Mouse (Mus musculus) MEL (cell line): ENCODE results near the gene Lhfpl3. TPM values are rescaled to one million over a fixed set of nuclear protein-coding genes. Genes with fewer than 3 reads are reported as not detected.
A peak's percentile ranks its signal among the peaks of the same experiment; 100 is the strongest.

Experiments used
- DNase-seq: peaks from one replicate; pipeline ENCODE4 v3.0.0; 2011; ENCODE audit warnings: low read depth, low spot score
- H3K27ac ChIP-seq: 2 replicates; pipeline ENCODE4 v1.5.1; 2012; ENCODE audit warnings: low read depth, mild to moderate bottlenecking, control low read depth, low read length, moderate library complexity; ENCODE audit not compliant: control insufficient read depth
- H3K27me3 ChIP-seq, 2 experiments: fragments of 150-350 bp in 1 of 2; sonication (generic) in 1 of 2; 2 replicates each; pipeline ENCODE4 v1.6.1; 2012; ENCODE audit warnings: low read length in 2 of 2, mild to moderate bottlenecking in 2 of 2, improper control_type of control experiment in 1 of 2, moderate library complexity in 1 of 2; ENCODE audit not compliant: insufficient read depth in 2 of 2, control insufficient read depth in 1 of 2
- H3K36me3 ChIP-seq, 2 experiments: 2 replicates each; pipeline ENCODE4 v1.6.1; 2012 to 2014; ENCODE audit warnings: low read length in 2 of 2, improper control_type of control experiment in 1 of 2, inconsistent platforms in 1 of 2, mild to moderate bottlenecking in 1 of 2; ENCODE audit not compliant: insufficient read depth in 2 of 2, control insufficient read depth in 1 of 2
- H3K4me1 ChIP-seq, 2 experiments: fragments of 150-350 bp in 1 of 2; sonication (generic) in 1 of 2; 2 replicates each; pipeline ENCODE4 v1.6.1; 2012; ENCODE audit warnings: low read length in 2 of 2, improper control_type of control experiment in 1 of 2, mild to moderate bottlenecking in 1 of 2; ENCODE audit not compliant: insufficient read depth in 2 of 2, control insufficient read depth in 1 of 2
- H3K4me3 ChIP-seq, 2 experiments: fragments of 150-350 bp in 1 of 2; sonication (generic) in 1 of 2; 2 replicates each; pipeline ENCODE4 v1.5.1; 2012; ENCODE audit warnings: low read depth in 2 of 2, low read length in 2 of 2, mild to moderate bottlenecking in 2 of 2, moderate library complexity in 2 of 2, control low read depth in 1 of 2, improper control_type of control experiment in 1 of 2; ENCODE audit not compliant: control insufficient read depth in 1 of 2, insufficient read depth in 1 of 2
- H3K79me2 ChIP-seq: 2 replicates; pipeline ENCODE4 v1.6.1; 2012; ENCODE audit warnings: mild to moderate bottlenecking, low read length, moderate library complexity; ENCODE audit not compliant: control insufficient read depth, poor library complexity, insufficient read depth
- H3K9ac ChIP-seq: 2 replicates; pipeline ENCODE4 v1.6.1; 2012; ENCODE audit warnings: low read depth, mild to moderate bottlenecking, control low read depth, low read length, moderate library complexity; ENCODE audit not compliant: control insufficient read depth, poor library complexity, severe bottlenecking
- H3K9me3 ChIP-seq: fragments of 150-350 bp; sonication (generic); replicated peaks from 2 replicates; pipeline ENCODE4 v1.6.1; 2012; ENCODE audit warnings: mild to moderate bottlenecking, low read length, improper control_type of control experiment, moderate library complexity; ENCODE audit not compliant: insufficient read depth
- BHLHE40 ChIP-seq: IDR thresholded peaks from 2 replicates; pipeline ENCODE4 v1.6.1; 2012; ENCODE audit warnings: low read depth, mild to moderate bottlenecking, inconsistent platforms, low read length, improper control_type of control experiment, borderline replicate concordance
- CHD1 ChIP-seq: IDR thresholded peaks from 2 replicates; pipeline ENCODE4 v1.6.1; 2012; ENCODE audit warnings: low read depth, mild to moderate bottlenecking, inconsistent platforms, low read length, improper control_type of control experiment
- CTCF ChIP-seq, 3 experiments: IDR thresholded peaks in 2 of 3; conservative IDR thresholded peaks in 1 of 3; 2 replicates each; pipeline ENCODE4 v1.5.1; 2011 to 2012; ENCODE audit warnings: low read length in 3 of 3, low read depth in 2 of 3, mild to moderate bottlenecking in 2 of 3, improper control_type of control experiment in 1 of 3, inconsistent platforms in 1 of 3, mixed read lengths in 1 of 3, moderate library complexity in 1 of 3; ENCODE audit not compliant: control insufficient read depth in 1 of 3, insufficient read depth in 1 of 3, poor library complexity in 1 of 3, severe bottlenecking in 1 of 3
- E2F4 ChIP-seq: IDR thresholded peaks from 2 replicates; pipeline ENCODE4 v1.6.1; 2011; ENCODE audit warnings: low read depth, low read length, improper control_type of control experiment, borderline replicate concordance
- ELF1 ChIP-seq: IDR thresholded peaks from 2 replicates; pipeline ENCODE4 v1.6.1; 2014; ENCODE audit warnings: low read depth, mild to moderate bottlenecking, inconsistent platforms, low read length, improper control_type of control experiment, moderate library complexity
- EP300 ChIP-seq, 2 experiments: IDR thresholded peaks; 2 replicates each; pipeline ENCODE4 v1.6.1; 2011; ENCODE audit warnings: improper control_type of control experiment in 2 of 2, low read length in 2 of 2, low read depth in 1 of 2, mild to moderate bottlenecking in 1 of 2
- ETS1 ChIP-seq: IDR thresholded peaks from 2 replicates; pipeline ENCODE4 v1.6.1; 2012; ENCODE audit warnings: low read depth, mild to moderate bottlenecking, inconsistent platforms, low read length, improper control_type of control experiment, moderate library complexity
- GABPA ChIP-seq: IDR thresholded peaks from 2 replicates; pipeline ENCODE4 v1.6.1; 2012; ENCODE audit warnings: low read depth, mild to moderate bottlenecking, inconsistent platforms, low read length, improper control_type of control experiment, moderate library complexity
- GATA1 ChIP-seq: IDR thresholded peaks from 2 replicates; pipeline ENCODE4 v1.6.1; 2011; ENCODE audit warnings: low read depth, low read length, improper control_type of control experiment
- HCFC1 ChIP-seq: IDR thresholded peaks from 2 replicates; pipeline ENCODE4 v1.6.1; 2012; ENCODE audit warnings: low read depth, mild to moderate bottlenecking, inconsistent platforms, low read length, improper control_type of control experiment, moderate library complexity
- JUND ChIP-seq: IDR thresholded peaks from 2 replicates; pipeline ENCODE4 v1.6.1; 2011; ENCODE audit warnings: low read depth, mild to moderate bottlenecking, improper control_type of control experiment, low read length
- MAFK ChIP-seq: IDR thresholded peaks from 2 replicates; pipeline ENCODE4 v1.6.1; 2011; ENCODE audit warnings: low read depth, mild to moderate bottlenecking, low read length, improper control_type of control experiment, borderline replicate concordance
- MAZ ChIP-seq: IDR thresholded peaks from 2 replicates; pipeline ENCODE4 v1.6.1; 2012; ENCODE audit warnings: low read depth, mild to moderate bottlenecking, inconsistent platforms, low read length, improper control_type of control experiment
- MYB ChIP-seq: IDR thresholded peaks from 2 replicates; pipeline ENCODE4 v1.6.1; 2011; ENCODE audit warnings: mild to moderate bottlenecking, low read depth, low read length, improper control_type of control experiment
- NRF1 ChIP-seq: IDR thresholded peaks from 2 replicates; pipeline ENCODE4 v1.6.1; 2014; ENCODE audit warnings: low read depth, mild to moderate bottlenecking, inconsistent platforms, low read length, improper control_type of control experiment, moderate library complexity; ENCODE audit not compliant: poor library complexity, insufficient read depth, severe bottlenecking
- POLR2A ChIP-seq, 2 experiments: IDR thresholded peaks; 2 replicates each; pipeline ENCODE4 v1.6.1; 2011 to 2012; ENCODE audit warnings: low read length in 2 of 2, mild to moderate bottlenecking in 2 of 2, control low read depth in 1 of 2, improper control_type of control experiment in 1 of 2, low read depth in 1 of 2, moderate library complexity in 1 of 2; ENCODE audit not compliant: control insufficient read depth in 1 of 2, insufficient read depth in 1 of 2, poor library complexity in 1 of 2
- POLR2AphosphoS2 ChIP-seq: IDR thresholded peaks from 2 replicates; pipeline ENCODE4 v1.6.1; 2011; ENCODE audit warnings: low read length, improper control_type of control experiment
- RAD21 ChIP-seq: IDR thresholded peaks from 2 replicates; pipeline ENCODE4 v1.6.1; 2011; ENCODE audit warnings: mild to moderate bottlenecking, low read depth, low read length, improper control_type of control experiment
- RCOR1 ChIP-seq: IDR thresholded peaks from 2 replicates; pipeline ENCODE4 v1.6.1; 2012; ENCODE audit warnings: low read depth, mild to moderate bottlenecking, inconsistent platforms, low read length, improper control_type of control experiment
- SMC3 ChIP-seq: IDR thresholded peaks from 2 replicates; pipeline ENCODE4 v1.6.1; 2011; ENCODE audit warnings: low read depth, low read length, improper control_type of control experiment
- TAL1 ChIP-seq: IDR thresholded peaks from 2 replicates; pipeline ENCODE4 v1.6.1; 2012; ENCODE audit warnings: mild to moderate bottlenecking, inconsistent platforms, low read length, moderate library complexity, mixed read lengths
- TBP ChIP-seq: IDR thresholded peaks from 2 replicates; pipeline ENCODE4 v1.8.0; 2011; ENCODE audit warnings: low read depth, low read length, improper control_type of control experiment
- UBTF ChIP-seq: IDR thresholded peaks from 2 replicates; pipeline ENCODE4 v1.6.1; 2012; ENCODE audit warnings: low read depth, mild to moderate bottlenecking, inconsistent platforms, low read length, improper control_type of control experiment, moderate library complexity, borderline replicate concordance; ENCODE audit not compliant: insufficient read depth
- USF1 ChIP-seq: IDR thresholded peaks from 2 replicates; pipeline ENCODE4 v1.6.1; 2014; ENCODE audit warnings: low read depth, mild to moderate bottlenecking, inconsistent platforms, low read length, improper control_type of control experiment, moderate library complexity
- USF2 ChIP-seq, 2 experiments: IDR thresholded peaks; 2 replicates each; pipeline ENCODE4 v1.6.1; 2011 to 2012; ENCODE audit warnings: improper control_type of control experiment in 2 of 2, low read length in 2 of 2, borderline replicate concordance in 1 of 2, inconsistent platforms in 1 of 2, low read depth in 1 of 2, mild to moderate bottlenecking in 1 of 2; ENCODE audit not compliant: insufficient read depth in 1 of 2
- ZC3H11A ChIP-seq: IDR thresholded peaks from 2 replicates; pipeline ENCODE4 v1.6.1; 2012; ENCODE audit warnings: low read depth, mild to moderate bottlenecking, inconsistent platforms, low read length, improper control_type of control experiment
- ZKSCAN1 ChIP-seq: IDR thresholded peaks from 2 replicates; pipeline ENCODE4 v1.6.1; 2012; ENCODE audit warnings: low read depth, mild to moderate bottlenecking, inconsistent platforms, low read length, improper control_type of control experiment, moderate library complexity
- ZMIZ1 ChIP-seq: IDR thresholded peaks from 2 replicates; pipeline ENCODE4 v1.6.1; 2012; ENCODE audit warnings: low read depth, mild to moderate bottlenecking, inconsistent platforms, low read length, improper control_type of control experiment, moderate library complexity
- ZNF384 ChIP-seq: IDR thresholded peaks from 2 replicates; pipeline ENCODE4 v1.6.1; 2012; ENCODE audit warnings: low read depth, mild to moderate bottlenecking, inconsistent platforms, low read length, improper control_type of control experiment
- polyA plus RNA-seq, 2 experiments: library from polyadenylated mRNA; stranded (reverse) in 1 of 2; unstranded in 1 of 2; fragments of >175 nt in 1 of 2; fragments of >200 nt in 1 of 2; gene quantifications; 2 replicates each; pipeline versions ENCODE4 v1.2.1 to v1.2.4; 2012; ENCODE audit warnings: low replicate concordance in 2 of 2, low read depth in 1 of 2; ENCODE audit not compliant: insufficient read length in 2 of 2, insufficient read depth in 1 of 2, missing spikeins in 1 of 2
- total RNA-seq: library from RNA; depleted of rRNA; stranded (reverse); fragments of 300-350 nt; gene quantifications from 2 replicates; pipeline ENCODE4 v1.2.3, GENCODE M21; 2012

Gene Lhfpl3
- total and polyA plus RNA-seq, 3 experiments: not detected

DNA sequence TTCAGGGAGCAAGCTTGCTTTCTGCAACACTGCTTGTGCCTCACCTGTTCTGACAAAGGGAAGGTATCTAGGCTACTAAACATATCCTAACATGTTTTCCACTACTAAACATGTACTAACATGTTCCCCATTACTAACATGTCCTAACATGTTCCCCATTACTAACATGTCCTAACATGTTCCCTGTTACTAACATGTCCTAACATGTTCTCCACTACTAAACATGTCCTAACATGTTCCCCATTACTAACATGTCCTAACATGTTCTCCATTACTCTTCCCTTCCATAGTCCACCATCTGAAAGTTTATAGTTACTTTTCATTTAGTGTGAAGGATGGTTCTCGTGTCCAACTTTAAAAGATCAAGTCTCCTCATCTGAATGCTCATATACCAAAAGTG lies 473.8 kb downstream of the Lhfpl3 start:
- H3K9me3 ChIP-seq: no peaks in the 10 kb centered on the region
- no peak for DNase-seq
- H3K4me1 ChIP-seq: no peaks in the 10 kb centered on the region
- TF ChIP-seq GABPA: no peak
- TF ChIP-seq HCFC1: no peak
- TF ChIP-seq JUND: no peak
- no peak for TF ChIP-seq ZMIZ1
- no peak for TF ChIP-seq BHLHE40
- no peak for TF ChIP-seq POLR2AphosphoS2
- no peak for TF ChIP-seq CTCF (IDR thresholded peaks at IDR 0.05 in 2 of 3, conservative IDR thresholded peaks at IDR 0.05 in 1 of 3; ENCODE audit: control insufficient read depth in 1 of 3, insufficient read depth in 1 of 3, low read depth in 2 of 3, low read length in 3 of 3, poor library complexity in 1 of 3, severe bottlenecking in 1 of 3)
- TF ChIP-seq ETS1: no peak
- no peak for TF ChIP-seq EP300 (IDR thresholded peaks at IDR 0.05; ENCODE audit: low read depth in 1 of 2, low read length in 2 of 2)
- no peak for TF ChIP-seq E2F4
- no peak for TF ChIP-seq MAZ
- no peak for TF ChIP-seq TAL1
- peaks cover 0 to 2% of the 10 kb centered on the region in 2 experiments; a peak in 2 of 4 replicates for H3K27me3 ChIP-seq
- no peaks in the 10 kb centered on the region for H3K79me2 ChIP-seq
- H3K27ac ChIP-seq: no peak overlapping the region
- H3K4me3 ChIP-seq: no peak overlapping the region
- no peaks in the 10 kb centered on the region for H3K36me3 ChIP-seq
- no peak overlapping the region for H3K9ac ChIP-seq

DNA sequence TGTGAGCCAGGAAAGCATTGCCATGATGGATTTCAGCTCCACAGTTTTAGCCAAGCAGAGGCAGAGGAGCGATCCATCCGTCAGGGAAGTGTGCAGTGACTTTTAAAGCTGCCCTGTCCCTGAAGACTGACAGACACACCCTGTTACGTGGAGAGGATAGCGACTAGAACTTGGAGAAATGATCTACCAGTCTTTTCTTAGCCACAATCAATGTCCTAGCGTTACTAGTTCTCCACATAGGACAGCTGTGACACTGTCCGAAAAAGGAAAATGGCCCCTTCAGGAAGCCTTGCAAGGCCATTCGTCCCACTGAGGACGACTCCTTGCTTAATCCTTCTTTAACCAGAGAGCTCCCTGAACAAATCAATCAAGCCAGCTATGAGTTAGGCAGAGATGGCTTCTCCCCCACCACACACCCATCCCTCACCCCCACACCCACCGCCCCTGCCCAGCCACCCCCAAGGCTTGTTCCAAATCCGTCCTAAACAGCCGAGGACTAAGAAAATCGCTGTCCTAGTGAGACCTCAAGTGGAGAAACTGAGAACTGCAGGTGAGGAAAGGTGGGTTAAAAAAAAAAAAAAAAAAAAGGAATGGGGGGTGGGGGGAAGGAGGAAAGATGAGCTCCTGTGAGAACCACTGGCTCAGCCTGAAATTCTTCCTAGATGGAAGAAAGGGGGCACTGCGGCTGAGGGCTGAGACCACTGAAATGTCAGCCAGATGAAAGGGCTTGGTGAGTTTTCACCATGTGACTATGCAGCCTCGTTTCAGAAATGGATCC lies 479.1 kb downstream of the Lhfpl3 start:
- Histone ChIP-seq H3K79me2 (no peaks in the 10 kb centered on the region), H3K36me3 (no peaks in the 10 kb centered on the region), H3K9ac (no peak overlapping the region), H3K27ac (no peak overlapping the region), H3K27me3 (peaks cover 0 to 2% of the 10 kb centered on the region in 2 experiments; a peak in 1 of 4 replicates), H3K4me3 (no peak overlapping the region), H3K9me3 (no peaks in the 10 kb centered on the region), H3K4me1 (0 out of 4 replicates have a peak, but pooled peaks cover 0 to 2% of the 10 kb centered on the region in 2 experiments)
- peak; percentile 65 for DNase-seq
- no peak for TF ChIP-seq CHD1
- TF ChIP-seq MYB: no peak
- no peak for TF ChIP-seq JUND
- TF ChIP-seq SMC3: peak; percentile 72
- no peak for TF ChIP-seq MAFK
- TF ChIP-seq TBP: no peak
- no peak for TF ChIP-seq NRF1
- no peak for TF ChIP-seq RCOR1
- no peak for TF ChIP-seq USF2 (IDR thresholded peaks at IDR 0.05; ENCODE audit: borderline replicate concordance in 1 of 2, insufficient read depth in 1 of 2, low read depth in 1 of 2, low read length in 2 of 2)
- no peak for TF ChIP-seq ELF1
- TF ChIP-seq ZMIZ1: no peak
- peak; percentile 62; the same call in 1 of the 2 replicates for TF ChIP-seq ZC3H11A
- peak; percentile 90 for TF ChIP-seq MAZ
- no peak for TF ChIP-seq UBTF
- TF ChIP-seq USF1: no peak
- no peak for TF ChIP-seq POLR2A (IDR thresholded peaks at IDR 0.05; ENCODE audit: control insufficient read depth in 1 of 2, insufficient read depth in 1 of 2, low read depth in 1 of 2, low read length in 2 of 2, poor library complexity in 1 of 2)
- TF ChIP-seq GATA1: no peak
- TF ChIP-seq ZKSCAN1: peak; percentile 12; the same call in 1 of the 2 replicates
- peak; percentile 29 to 79 (median 59); a peak in 5 of 6 replicates for TF ChIP-seq CTCF (IDR thresholded peaks at IDR 0.05 in 2 of 3, conservative IDR thresholded peaks at IDR 0.05 in 1 of 3; ENCODE audit: control insufficient read depth in 1 of 3, insufficient read depth in 1 of 3, low read depth in 2 of 3, low read length in 3 of 3, poor library complexity in 1 of 3, severe bottlenecking in 1 of 3)
- TF ChIP-seq POLR2AphosphoS2: no peak
- TF ChIP-seq ZNF384: peak; percentile 97
- TF ChIP-seq RAD21: peak; percentile 80
